Mouse (Mus musculus) frontal cortex, adult 2 months (tissue): Measurements from ENCODE around the gene Scn3b. TPM values are rescaled to one million over a fixed set of nuclear protein-coding genes. Genes with fewer than 3 reads are reported as not detected.

Experiments used
- DNase-seq, 2 experiments: peaks; one replicate each; pipeline ENCODE4 v3.0.0; 2022; ENCODE audit warnings: low spot score in 1 of 2; ENCODE audit errors: extremely low spot score in 1 of 2
- polyA plus RNA-seq: library from polyadenylated mRNA; depleted of rRNA; stranded (reverse); fragments of >200 nt; gene quantifications from 2 replicates; pipeline ENCODE4 v1.2.3, GENCODE M21; 2012

Gene Scn3b
- polyA plus RNA-seq, 1 experiment = 88.8 TPM

GRCm38 (mm10) chr9:40268040-40268747 is 823 bp upstream of the Scn3b start:
- DNase-seq = no peak

- no peak for DNase-seq
Observed at GRCm38 (mm10) chr9:40268748-40269102, 292 bp upstream of the Scn3b start.

DNA sequence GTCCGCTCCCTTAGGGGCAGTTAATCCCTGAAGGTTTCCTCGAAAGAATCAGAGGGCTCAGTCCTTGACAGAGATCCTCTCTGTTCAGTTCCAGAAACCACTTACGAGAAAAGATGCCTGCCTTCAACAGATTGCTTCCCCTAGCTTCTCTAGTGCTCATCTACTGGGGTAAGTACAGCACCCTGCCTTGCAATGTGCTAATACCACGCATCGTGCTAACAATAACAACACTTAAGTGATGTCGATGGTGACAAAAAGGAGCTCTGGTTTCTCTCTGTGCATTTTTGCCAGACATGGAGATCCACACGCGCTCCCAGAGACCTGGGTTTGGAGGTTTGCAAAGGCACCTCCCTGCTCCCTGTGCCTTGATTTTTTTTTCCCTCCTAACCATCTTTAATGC is 863 bp downstream of the Scn3b start:
- peak in 1 of 2 experiments; percentile 56 for DNase-seq

- no peak for DNase-seq
Observed at GRCm38 (mm10) chr9:40271075-40271474, 2.1 kb downstream of the Scn3b start.

DNA sequence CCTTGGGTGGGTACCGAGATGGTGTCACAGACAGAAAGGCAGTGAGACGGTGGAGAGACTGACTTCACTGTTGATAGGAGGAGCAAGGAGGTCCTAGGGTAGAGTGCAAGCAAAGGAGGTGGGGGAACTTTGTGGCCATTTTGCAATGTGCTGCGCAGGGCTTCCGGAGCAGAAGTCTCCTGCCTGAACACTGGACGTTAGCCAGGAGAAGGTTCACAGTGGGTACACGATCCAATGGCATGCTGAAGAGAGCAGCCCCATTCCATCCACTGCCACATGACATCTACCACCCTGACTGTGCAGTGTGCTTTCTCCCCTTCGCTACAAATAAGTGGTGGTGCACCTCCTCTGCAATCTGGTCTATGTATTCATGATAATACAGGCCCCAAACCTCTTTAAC is 3.8 kb downstream of the Scn3b start:
- no peak for DNase-seq

GRCm38 (mm10) chr9:40275904-40276303 is 6.9 kb downstream of the Scn3b start:
- no peak for DNase-seq

GRCm38 (mm10) chr9:40277671-40278070 is 8.7 kb downstream of the Scn3b start:
- no peak for DNase-seq

GRCm38 (mm10) chr9:40279438-40279837 is 10.4 kb downstream of the Scn3b start:
- no peak for DNase-seq

DNA sequence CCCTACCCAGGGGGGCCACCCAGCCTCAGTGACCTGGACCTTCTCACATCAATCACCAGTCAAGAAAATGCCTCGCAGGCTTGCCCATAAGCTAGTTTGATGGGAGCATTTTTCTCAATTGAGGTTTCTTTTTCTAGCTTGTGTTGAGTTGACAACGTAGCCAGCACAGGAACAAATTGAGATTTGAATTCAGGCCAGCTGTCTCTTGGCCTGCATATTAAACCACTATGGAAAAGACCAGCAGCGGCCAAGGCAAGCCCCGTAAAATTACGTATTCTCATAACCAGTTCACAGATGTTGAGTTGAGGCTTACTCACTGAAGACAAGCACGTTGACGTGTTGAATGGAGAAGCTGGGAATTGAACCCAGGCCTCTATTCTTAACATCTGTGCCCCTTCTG is 14.0 kb downstream of the Scn3b start:
- DNase-seq = no peak

- no peak for DNase-seq
Observed at GRCm38 (mm10) chr9:40292475-40292874, 23.5 kb downstream of the Scn3b start.

DNA sequence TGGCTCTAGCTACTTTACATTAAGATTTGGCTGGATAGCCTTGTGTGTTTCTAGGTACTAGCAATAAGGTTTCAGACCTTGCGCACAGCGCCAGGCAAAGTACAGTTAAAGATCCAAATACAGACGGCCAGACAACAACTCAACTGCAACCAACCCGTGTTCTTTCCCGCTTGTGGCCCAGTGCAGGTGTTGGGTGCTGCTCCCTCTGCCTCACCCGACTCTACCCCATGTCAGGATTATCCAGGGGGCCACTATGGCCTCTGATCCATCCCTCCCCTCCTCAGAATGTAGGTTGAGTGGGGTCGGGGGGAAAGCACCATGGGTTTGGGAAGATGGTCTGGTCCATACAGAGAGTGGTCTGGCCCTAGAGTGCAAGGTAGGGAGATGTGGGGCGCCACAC is 24.3 kb downstream of the Scn3b start:
- no peak for DNase-seq

GRCm38 (mm10) chr9:40293740-40294139 is 24.7 kb downstream of the Scn3b start:
- no peak for DNase-seq

GRCm38 (mm10) chr9:40294210-40294609 is 25.2 kb downstream of the Scn3b start:
- DNase-seq = no peak

GRCm38 (mm10) chr9:40294866-40295265 is 25.8 kb downstream of the Scn3b start:
- no peak for DNase-seq

DNA sequence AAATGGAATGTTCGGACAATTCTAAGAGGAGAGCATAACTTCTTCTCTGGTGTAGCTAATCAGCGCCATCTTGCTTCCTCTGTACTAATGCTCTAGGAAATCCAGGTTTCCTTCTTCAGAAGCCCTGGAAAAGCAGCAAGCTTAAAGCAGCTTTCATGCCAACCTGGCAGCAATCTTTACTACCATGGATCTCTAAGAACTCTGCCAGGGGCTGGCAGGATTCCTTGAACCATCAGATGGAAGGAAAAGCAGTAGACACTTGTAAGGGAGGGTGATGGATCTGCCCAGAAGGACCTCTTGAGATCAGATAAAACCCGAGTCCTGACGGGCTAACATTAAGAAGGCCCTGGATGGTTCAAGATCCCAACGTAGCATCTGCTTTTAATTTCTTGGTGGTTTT is 27.2 kb downstream of the Scn3b start:
- DNase-seq = peak in 1 of 2 experiments; percentile 57

GRCm38 (mm10) chr9:40297969-40298368 is 29.0 kb downstream of the Scn3b start:
- no peak for DNase-seq

DNA sequence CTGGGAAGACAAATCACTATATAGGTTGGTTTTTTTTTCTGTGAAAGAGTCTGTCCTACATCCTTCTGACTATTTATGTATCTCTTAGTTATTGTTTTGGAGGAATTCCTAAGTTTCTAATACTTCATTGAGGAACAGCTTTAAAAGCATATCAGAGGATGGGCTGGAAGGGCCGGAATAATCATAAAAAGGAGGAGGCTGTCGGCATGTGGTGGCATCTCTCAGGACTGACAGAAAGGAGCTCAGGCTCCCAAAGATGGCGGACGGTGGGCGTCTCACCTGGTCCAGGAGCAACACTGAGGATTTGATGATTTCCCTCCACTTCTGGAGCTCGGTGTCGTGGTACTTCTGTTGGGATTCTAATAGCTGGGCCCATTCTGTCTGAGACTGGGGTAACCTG is 30.3 kb downstream of the Scn3b start:
- DNase-seq = no peak

- DNase-seq = no peak
Observed at GRCm38 (mm10) chr9:40300018-40300989, 31.3 kb downstream of the Scn3b start.

DNA sequence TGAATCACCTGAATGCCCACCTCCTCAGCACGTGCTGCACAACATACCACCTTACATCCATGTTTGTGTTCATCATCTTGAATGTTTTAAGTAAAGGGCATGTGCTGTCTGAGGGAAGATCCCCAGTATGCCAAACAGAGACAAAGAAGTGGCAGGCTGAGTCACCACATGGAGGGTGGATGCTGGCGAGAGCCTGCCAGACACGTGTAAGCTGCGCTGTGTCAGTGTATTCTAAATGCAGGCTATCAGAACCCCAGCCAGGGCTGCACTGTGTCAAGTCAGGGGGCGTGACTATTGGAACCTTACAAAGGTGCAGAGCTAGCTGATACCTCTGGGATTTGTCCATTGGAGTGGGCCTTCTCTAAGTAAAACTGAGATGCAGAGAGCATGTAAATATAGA is 32.5 kb downstream of the Scn3b start:
- peak in 1 of 2 experiments; percentile 55 for DNase-seq

GRCm38 (mm10) chr9:40302375-40302774 is 33.4 kb downstream of the Scn3b start:
- DNase-seq = no peak

DNA sequence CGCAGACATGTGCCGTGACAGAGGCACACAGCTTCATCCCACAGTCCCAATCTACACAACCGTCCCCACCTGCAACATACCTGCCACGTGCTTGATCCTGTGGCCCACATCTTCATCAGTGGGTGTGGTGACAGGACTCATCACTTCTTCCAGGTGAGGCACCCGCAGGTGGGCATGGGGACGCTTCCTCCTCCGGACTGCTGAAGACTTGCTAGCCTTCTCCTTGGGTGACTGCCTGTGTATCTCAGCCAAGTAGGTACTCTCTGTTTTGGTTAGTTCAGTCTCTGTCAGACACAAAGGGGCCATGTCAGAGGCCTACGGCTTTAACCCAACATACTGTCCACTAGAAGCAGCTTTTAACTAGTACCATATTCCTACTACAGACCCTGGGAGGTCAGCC is 35.2 kb downstream of the Scn3b start:
- no peak for DNase-seq

DNA sequence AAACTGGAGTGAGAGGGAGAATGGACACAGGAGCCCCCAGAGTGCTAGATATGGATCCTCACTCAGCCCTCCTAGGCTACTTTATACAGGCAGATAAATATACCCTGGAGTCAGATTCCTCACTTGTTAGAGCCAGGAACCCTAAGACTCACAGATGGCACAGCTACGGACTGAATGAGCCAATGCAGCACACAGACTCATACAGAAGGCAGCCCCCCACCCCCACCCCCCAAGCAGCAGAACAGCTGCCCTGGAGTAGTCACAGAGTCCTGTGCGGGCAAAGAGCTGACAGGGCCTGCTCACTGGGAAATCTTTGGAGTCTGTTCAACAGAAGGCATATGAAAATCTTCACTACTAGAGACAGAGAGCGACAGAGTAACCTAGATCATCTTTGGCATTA is 38.3 kb downstream of the Scn3b start:
- no peak for DNase-seq
